Mouse (Mus musculus): ENCODE measurements around the gene Batf. TPM values are rescaled to one million over a fixed set of nuclear protein-coding genes. Genes with fewer than 3 reads are reported as not detected.
A peak's percentile ranks its signal among the peaks of the same experiment; 100 is the strongest.
"Not testable (repeated sequence)": the region's sequence is repeated elsewhere in the genome, so short reads cannot be mapped to it uniquely, and the experiment has no call there.

Batf gene
- under 1 TPM; 0.46 to 0.55 TPM for total RNA-seq (2021)
- long read RNA-seq, experiment 1, result 0 reads
- long read RNA-seq, experiment 2, partial matches to known transcripts, result 0 of 1 reads
- long read RNA-seq, experiment 2, other reads (novel, unspliced or antisense), result 0 of 1 reads

GRCm38 (mm10) chr12:85686466-85687216 is at the start of gene Batf:
Batf (plus strand) TSS chr12:85686669.
- DNase-seq (ENCODE audit: low spot score in 2 of 2), result no peak

DNA sequence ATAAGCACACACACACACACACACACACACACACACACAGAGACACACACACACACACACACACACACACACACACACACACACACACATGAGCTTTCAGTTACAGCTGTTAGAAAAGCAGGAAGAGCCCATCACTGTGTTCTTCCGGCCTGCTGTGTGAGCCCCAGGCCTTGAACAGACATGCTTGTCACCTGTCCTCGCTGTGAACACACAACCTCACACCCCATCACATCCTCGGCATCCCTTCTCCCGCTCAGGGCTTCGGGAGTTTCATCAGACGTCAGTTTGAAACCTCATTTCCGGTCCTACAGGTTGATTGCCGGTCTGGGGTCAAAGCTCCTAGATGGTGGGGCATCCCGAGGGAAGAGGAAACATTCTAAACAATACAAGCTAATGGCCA is 48.5 kb upstream of the Batf start:
- DNase-seq (ENCODE audit: low spot score in 2 of 2), result no peak

GRCm38 (mm10) chr12:85638541-85639325 is 47.7 kb upstream of the Batf start:
- no peak for DNase-seq (ENCODE audit: low spot score in 2 of 2)

GRCm38 (mm10) chr12:85639326-85640008 is 47.0 kb upstream of the Batf start:
- DNase-seq (ENCODE audit: low spot score in 2 of 2), result peak in 1 of 2 experiments; percentile 70

DNA sequence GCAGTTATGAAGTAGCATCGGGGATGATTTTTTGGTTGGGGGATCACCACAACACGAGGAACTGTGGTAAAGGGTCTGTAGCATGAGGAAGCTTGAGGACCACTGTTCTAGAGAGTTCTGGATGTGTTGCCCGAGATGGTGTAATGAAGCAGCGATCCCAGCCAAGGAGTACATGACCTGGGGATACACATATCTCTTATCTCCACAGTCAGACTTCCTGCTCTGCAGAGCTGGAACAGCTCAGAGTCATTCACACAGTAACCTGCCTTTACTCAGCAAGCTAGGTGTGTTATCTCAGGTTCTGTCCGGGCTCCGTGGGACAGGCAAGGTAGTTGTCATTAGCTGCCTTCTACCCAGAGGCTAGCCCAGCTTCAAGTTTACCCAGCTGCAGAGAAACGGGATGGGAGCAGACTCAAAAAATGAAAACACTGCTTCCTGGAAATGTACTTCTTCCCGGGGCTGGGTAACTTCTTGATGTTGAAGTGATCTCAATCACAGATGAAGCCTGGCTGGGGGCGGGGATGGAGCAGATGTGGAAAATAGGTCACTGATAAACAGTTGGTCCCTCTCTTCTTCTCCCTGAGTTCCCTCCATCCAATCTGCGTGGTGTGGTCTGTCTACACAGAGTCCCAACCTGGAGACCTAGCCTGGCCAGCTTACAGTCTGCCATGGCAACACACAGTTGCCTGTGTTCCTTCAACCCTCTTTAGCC is 45.5 kb upstream of the Batf start:
- no peak for DNase-seq (ENCODE audit: low spot score in 2 of 2)

DNA sequence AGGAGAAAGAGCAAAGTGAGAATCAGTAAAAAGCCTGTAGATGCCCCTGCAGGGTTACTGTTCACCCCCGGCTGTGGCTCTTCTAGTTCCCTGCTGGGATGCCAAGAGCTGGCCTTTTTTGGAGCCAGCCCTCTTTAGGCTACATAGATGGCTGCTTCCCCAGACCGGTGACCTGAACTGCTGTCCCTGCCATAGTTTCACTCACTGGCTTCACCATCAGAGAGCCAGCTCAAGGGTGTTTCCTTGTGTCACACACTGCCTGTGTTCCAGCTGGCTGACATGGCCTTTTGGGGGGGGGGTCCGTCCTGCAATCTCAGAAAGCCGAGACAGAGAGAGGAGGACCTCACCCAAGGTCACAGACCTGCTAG is 44.9 kb upstream of the Batf start:
- no peak for DNase-seq (ENCODE audit: low spot score in 2 of 2)

- no peak for DNase-seq (ENCODE audit: low spot score in 2 of 2)
Observed at GRCm38 (mm10) chr12:85643735-85644134, 42.7 kb upstream of the Batf start.

GRCm38 (mm10) chr12:85645664-85646063 is 40.8 kb upstream of the Batf start:
- no peak for DNase-seq (ENCODE audit: low spot score in 2 of 2)

GRCm38 (mm10) chr12:85647346-85647745 is 39.1 kb upstream of the Batf start:
- no peak for DNase-seq (ENCODE audit: low spot score in 2 of 2)

DNA sequence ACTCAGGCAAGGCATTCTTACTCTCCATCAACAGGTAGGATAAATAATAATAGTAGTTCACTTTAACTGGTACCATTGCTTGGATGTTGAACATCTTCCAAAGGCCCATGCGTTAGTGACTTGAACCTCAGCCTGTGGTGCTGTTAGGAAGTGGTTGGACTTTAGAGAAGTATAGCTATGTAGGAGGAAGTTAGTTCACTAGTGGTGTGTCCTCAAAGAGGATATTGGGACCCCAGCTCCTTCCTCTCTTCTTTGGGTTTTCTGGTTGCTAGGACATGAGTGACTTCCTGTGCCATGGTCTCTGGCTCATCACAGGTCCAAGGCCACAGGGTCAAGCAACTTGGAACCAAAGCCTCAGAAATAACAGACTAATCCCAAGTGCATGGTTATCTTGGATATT is 38.5 kb upstream of the Batf start:
- DNase-seq (ENCODE audit: low spot score in 2 of 2), result no peak

GRCm38 (mm10) chr12:85659319-85659718 is 27.1 kb upstream of the Batf start:
- DNase-seq (ENCODE audit: low spot score in 2 of 2), result peak in 1 of 2 experiments; percentile 24

DNA sequence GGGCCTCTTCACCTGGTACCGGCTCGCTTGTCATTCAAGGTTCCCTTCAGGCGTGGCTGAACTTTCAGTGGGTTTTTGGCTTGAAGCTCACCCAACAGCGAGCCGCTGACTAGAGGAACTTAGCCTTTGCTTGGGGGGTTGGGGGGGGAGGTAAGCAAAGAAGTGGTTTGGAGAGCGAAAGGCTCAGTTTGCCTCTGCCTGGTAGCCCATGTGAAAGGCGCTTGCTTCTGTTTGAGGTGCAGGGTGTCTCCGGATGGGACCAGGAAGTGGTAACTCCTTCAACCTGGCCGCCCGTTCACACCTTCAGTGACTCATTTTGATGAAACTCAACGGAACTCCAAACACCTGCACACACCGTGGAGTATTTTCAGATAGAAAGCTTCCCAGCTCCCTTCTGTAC is 25.6 kb upstream of the Batf start:
- no peak for DNase-seq (ENCODE audit: low spot score in 2 of 2)

GRCm38 (mm10) chr12:85662232-85662631 is 24.2 kb upstream of the Batf start:
- not testable (repeated sequence) for DNase-seq (ENCODE audit: low spot score in 2 of 2)

DNA sequence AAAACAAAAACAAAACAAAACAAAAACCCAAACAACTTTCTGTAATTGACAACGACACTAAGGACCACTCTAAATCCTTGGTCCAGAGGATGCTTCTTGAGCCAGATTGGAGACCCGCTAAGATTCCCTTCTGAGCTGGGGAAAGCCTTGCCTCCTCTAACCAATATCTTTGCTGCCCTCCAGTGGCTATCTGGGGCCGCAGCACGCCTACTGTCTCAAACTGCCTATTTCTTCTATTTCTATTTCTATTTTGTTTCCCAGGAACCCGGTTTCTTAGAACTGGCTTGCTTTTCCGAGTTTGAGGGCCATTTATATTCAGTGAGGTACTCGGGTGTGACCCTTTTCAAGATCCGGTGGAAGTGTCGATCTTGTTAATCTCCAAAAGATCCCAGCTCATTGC is 23.6 kb upstream of the Batf start:
- peak; percentile 78 to 84 for DNase-seq (ENCODE audit: low spot score in 2 of 2)

- DNase-seq (ENCODE audit: low spot score in 2 of 2), result no peak
Observed at GRCm38 (mm10) chr12:85666112-85666511, 20.4 kb upstream of the Batf start.

DNA sequence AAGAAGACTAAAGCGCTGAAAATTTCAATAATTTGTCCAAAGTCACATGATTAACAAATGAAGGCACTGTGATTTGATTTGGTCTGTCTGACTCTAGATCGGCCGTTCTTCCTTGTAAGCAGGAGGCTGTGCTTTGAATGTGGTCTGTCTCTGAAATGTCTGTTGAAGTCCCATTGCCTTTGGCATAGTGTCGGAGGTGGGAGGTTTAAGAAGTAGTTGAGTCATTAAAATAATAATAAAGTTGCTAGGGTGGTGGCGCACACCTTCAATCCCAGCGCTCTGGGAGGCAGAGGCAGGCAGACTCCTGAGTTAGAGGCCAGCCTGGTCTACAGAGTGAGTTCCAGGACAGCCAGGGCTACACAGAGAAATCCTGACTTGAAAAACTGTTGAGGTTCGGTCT is 19.4 kb upstream of the Batf start:
- DNase-seq (ENCODE audit: low spot score in 2 of 2), result no peak

DNA sequence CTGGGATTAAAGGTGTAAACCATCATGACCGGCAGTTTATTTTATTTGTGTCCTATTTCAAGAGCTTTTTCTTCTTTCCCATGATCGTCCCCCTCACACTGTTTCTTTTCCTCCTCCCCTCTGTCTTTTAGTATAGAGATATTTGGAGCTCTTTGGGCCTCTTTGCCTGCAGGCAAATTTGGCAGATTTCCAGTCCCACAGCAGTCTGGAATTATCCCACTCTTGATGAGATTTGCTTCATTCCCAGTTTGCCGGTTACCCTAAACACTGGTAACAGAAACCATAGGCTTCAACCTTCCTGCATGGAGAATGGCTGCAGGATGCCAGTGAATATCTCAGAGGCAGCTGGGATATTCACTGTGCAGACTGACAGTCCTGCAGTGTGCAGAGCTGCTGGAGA is 17.8 kb upstream of the Batf start:
- DNase-seq (ENCODE audit: low spot score in 2 of 2), result no peak

- no peak for DNase-seq (ENCODE audit: low spot score in 2 of 2)
Observed at GRCm38 (mm10) chr12:85670080-85670479, 16.4 kb upstream of the Batf start.

GRCm38 (mm10) chr12:85673914-85674313 is 12.6 kb upstream of the Batf start:
- DNase-seq (ENCODE audit: low spot score in 2 of 2), result no peak

GRCm38 (mm10) chr12:85679117-85679516 is 7.4 kb upstream of the Batf start:
- no peak for DNase-seq (ENCODE audit: low spot score in 2 of 2)

DNA sequence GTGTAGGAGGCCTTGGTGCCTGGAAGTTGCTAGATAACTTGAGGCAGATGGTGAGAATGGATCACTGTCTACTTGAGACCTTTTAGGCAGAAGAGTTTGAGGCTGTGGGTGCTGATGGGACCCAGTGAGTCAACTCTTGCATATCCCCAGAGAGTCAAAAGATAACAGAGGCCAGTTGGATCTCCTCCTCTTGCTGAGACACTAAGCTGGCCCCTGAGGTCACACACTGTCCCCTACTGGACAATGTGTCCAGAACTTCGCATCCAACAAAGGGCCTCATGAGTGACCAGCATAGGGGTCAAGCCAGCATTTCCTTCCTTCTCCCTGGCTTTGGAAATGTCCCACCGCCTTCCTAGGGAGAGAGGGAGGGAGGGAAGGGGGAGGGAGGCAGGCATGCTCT is 6.7 kb upstream of the Batf start:
- DNase-seq (ENCODE audit: low spot score in 2 of 2), result no peak
